Mouse (Mus musculus) WW6 (cell line): Measurements from ENCODE around the gene Abca7.
A peak's percentile ranks its signal among the peaks of the same experiment; 100 is the strongest.
"Not testable (repeated sequence)": the region's sequence is repeated elsewhere in the genome, so short reads cannot be mapped to it uniquely, and the experiment has no call there.

Experiments
- DNase-seq: peaks from one replicate; pipeline ENCODE4 v3.0.0-alpha.2; 2013; ENCODE audit warnings: low read depth, low spot score

Abca7 gene

DNA sequence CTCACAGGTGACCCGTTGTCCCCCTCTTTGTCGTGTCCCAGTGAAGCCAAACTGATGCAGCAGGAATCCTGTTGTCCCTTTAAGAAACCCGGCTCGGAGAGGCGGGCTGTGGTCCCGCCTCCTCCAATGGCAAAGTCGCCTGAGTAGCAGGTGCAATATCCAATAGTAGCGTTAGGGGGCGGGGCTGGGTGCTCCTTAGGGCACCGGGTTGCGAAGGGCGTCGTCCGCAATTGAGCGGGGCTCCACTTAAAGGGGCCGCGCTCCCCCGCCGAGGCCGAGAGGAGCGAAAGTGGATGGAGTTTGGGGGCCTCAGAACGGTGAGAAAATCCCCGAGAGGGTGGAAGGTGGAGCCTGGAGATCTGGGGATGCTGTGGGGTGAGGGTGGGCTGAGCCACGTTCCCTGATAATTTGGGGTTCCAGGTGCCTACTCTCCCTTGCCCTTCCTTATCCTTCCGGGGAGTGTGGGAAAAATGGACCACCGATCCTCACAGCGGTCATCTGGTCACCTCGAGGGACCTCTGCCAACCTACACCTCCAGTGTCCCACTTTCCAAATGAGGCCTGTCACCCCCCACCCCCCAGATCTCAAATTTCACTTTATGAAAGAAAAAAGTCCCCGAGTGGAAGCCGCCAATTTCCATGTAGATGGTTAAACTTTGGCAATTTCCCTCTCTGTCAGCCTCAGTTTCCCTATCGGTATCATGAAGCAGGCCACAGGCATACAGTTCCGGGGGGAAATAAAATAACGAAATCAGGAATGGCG, at the start of gene Abca7:
TSS of gene Abca7 (plus strand) at position 223 of the 762 bp plus-strand sequence.
- DNase-seq, result peak; percentile 83

DNA sequence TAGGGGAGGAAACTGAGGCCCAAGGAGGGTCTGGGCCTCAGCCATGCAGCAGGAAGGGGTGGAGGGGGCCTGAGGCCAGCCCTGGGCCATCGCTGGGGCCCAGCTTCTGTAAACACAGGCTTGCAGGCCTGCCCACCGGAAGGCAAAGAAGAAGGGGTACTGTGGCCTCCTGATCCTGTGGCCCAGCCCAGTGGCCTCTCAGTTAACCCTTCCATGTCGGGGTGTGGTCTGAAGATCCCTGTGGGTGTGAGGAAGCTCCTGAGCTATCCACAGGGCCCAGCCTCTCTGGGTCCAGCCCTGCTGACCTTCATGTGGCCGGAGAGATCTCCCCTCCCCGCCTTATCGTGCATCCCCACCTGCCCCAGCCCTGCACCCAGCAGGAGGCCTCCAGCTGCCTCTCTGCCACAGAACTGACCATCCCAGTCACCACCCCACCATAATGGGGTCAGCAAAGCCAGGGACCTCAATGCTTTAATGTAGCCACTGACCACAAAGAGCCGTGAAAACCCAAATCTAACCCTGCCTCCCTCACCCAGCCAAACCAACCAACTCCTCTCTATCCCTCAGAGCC, 49.5 kb upstream of the Abca7 start:
- no peak for DNase-seq

DNA sequence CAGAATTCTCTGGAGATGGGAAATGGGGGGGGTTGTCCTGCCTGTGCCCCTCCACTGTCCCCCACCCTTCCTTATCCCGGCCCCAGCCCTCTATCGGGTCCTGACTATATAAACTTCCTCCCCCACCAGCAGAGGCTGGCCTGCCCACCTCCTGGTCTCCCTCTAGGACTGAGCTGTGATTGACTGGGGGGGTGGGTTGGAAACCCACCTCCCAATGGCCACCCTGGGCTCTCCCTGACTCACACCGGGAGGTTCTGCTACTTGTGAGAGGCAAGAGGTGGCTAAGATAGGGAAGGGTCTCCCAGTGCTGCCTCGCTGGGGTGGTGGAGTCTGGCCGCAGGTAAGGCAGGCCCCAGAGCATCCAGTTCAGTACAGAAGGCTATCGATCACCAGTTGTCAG, 48.8 kb upstream of the Abca7 start:
- DNase-seq, result no peak

DNA sequence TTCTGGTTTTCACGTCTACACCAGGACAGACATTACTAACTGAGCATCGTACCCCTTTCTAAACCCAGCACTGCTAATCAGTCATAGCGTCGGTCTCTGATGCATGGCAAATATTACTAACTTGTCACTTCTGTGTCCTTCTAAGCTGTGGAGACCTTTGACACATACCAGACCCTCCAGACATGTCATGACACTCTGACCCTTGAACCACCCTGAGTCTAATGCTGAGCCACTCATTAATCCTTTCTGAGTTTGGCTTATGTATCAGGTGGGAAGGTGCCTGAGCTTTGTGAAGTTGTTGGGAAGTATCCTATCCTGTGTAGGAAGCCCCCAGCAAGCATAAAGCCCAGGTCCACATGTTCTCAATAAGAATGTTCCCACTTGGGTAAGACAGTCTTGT, 46.4 kb upstream of the Abca7 start:
- no peak for DNase-seq

DNA sequence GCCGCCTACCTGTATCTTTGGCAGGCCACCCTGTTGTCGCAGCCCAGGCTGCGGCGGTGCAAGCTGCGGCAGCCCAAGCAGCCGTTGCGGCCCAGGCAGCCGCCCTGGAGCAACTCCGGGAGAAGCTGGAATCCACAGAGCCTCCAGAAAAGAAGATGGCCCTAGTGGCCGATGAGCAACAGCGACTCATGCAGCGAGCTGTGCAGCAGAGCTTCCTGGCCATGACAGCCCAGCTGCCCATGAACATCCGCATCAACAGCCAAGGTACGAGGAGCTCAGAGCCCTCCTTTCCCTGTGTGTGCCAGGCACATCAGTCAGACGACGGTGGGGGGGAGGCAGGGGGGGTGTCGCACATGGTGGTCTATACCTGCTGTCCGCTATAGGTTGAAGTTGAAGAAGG, 45.6 kb upstream of the Abca7 start:
- DNase-seq, result no peak

DNA sequence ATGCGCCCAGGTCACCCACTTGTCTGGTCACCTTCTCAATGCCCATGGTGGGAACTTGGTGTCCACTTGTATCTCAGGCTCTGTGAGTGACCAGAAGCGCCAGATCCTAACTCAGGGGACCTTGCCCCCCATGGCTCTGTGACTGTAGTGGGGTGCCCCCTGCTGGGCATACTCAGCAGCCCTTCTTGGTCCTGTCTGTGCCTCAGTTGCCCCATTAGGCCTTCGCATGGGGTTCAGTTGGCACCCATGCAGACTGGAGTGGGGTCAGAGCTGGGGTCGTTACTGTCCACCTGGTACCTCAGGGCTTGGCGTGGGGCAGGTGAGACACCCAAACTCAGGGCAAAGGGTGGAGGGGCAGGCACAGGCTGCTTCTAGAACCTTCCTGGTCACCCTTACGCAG, 42.3 kb upstream of the Abca7 start:
- DNase-seq, result no peak

DNA sequence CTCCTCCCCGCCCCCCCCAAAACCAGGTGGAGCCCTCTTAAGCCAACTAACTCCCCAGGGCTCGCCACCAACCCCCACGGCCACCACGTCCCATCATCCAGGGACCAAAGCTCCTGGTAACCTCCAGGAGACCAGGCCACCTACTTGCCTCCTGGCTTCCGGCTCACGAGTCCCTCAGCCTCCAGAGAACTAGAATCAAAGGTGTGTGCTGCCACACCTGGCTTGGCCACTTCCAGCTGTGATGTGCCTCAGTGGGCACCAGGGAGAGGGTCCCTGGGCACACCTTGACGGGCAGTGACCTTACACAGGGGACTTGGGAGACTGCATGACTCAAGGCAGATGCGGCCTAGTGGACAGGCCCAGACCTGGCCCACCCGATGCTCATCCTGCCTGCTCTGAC, 40.6 kb upstream of the Abca7 start:
- DNase-seq, result no peak

DNA sequence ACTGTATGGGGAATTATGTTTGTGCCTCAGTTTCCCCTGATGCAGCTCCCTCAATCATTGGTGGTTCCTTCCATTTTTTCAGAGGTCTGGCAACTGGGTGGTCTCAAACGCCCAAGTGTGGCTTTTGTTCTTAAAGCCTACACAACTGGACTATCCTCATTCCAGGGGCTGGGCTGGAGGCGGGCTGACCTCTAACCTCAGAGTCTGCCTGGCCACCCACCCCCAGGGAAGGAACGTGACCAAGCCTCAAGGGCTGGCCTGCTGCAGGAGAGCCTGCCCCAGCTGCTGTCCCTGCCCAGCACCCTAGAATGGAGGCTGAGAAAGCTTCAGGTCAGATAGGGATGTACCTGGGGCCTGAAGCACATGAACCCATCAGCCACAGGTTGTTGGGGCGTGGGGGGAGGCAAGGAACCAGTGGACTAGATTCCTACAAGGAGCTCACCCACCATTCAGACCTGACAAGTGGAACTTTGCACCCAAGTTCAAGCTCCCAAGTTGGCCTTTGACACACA, 39.6 kb upstream of the Abca7 start:
- DNase-seq, result no peak

DNA sequence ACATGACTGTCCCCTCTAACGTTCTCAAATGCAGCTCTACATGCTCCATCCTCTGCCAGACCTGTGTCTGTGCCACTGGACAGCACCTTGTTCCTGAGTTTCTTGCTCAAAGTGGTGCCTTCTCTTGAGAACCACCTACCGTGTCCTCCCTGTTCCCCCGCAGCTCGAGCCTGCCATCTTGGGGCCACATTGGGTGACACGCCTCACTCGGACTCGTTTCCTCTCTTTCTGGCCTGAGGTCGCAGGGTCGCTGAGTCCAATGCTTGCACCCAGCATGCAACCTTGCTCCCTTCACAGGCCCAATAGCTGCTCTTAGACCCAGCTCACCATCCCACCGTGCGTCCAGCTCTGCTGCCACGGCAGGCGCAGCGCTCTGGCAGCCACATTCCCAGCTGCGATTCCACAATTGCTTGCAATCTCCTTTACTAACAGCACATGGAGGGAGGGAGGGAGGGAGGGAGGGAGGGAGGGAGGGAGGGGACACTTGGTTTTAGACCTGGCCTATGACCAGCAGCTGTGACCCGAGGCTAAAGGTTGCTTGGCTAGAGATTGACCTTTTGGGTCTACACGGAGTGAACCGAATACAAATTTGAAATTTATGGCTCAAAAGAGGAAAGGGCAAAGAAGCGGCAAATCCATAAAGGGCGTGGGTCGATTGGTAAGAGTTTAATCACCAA, 38.0 kb upstream of the Abca7 start:
- DNase-seq, result peak; percentile 65

GRCm38 (mm10) chr10:79959412-79959811, 36.9 kb upstream of the Abca7 start:
- DNase-seq, result not testable (repeated sequence)

GRCm38 (mm10) chr10:79959847-79960601, 36.3 kb upstream of the Abca7 start, which contains the start of gene Wdr18:
Gene Wdr18, plus strand, starts transcription at chr10:79960152.
- peak; percentile 99 for DNase-seq

DNA sequence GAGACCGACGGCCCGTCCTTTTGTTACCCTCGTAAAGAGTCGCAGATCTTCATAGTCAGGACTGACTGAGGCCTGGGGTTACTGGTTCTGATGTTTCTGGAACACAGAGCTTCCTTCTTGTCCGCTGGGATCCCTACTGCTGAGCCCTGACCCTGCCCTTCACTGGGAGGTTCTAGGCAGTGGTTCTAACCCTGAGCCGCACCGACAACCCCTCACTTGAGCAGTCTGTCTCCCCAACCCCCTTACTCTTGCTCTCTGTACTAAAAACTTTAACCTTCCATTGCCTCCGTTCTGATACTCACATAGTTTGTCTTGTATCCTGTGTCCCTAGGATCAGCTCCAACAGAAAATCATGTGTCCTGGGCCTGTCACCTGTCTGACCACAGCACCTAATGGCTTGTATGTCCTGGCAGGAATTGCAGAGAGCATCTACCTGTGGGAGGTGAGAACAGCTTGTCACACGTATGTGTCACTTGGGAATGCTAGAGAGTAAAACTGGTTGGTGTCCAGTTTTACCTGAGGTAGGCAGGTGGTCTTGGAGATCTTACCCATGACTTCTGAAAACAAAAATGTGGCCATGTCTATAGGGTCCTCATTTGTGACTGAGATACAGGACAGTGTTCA, 35.5 kb upstream of the Abca7 start:
- DNase-seq, result no peak

DNA sequence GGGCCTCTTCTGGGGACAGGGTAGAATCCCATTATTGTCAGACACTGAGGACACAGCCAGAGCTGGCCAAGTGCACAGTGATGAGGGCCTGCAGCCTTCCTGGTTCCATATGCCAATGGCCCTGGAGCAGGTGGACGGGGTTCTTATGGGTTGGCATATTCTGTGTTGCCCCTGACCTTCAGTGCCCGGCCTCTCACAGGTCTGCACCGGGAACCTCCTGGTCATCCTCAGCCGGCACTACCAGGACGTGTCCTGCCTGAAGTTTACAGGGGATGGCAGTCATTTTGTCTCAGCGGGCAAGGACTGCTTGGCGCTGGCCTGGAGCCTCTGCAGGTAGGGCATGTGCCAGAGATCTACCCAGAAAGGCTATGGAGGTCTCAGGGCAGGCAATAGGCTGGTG, 31.6 kb upstream of the Abca7 start:
- DNase-seq, result no peak

DNA sequence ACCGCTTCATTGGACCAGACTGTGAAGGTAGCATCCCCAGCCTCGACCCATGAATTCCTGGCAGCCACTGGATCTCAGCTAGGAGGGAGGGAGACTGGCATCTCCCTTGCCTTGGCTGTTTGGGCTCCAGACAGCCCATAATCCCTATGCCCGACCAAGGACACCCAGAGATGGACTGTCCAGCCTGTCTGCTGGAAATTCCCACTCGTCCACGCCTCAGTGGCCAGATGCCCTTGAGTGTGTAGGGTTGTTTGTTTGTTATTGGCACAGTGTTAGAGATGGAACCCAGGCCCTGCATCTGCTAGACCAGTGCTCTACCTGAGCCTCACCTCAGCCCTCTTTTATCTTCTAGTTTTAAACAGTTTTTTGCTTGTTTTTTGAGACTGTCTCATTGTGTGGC, 31.0 kb upstream of the Abca7 start:
- no peak for DNase-seq

DNA sequence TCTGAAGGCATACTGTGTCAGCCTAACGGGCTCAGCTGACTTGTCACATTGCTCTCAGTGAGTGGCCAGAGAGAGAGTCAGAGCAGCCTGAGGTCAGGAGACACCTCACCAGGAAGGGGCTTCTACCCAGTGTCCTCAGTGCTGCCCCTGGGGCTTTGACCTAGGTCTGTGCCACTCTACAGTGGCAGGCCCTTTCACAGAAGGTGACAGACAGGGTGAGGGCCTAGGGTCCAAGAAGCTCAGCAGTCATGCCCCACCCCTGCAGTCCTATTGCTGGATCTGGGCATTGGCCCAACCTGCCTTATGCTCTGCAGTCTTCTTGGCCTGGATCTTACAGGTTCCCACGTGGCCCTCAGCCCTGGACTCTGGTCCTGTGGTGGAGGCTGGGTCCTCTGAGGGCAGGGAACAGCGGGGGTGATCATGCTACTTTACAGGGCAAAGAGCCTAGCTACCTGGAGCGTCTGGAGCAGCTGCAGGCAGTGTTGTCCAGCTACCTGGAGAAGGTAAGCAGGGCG, 29.4 kb upstream of the Abca7 start:
- no peak for DNase-seq

GRCm38 (mm10) chr10:79968181-79968580, 28.1 kb upstream of the Abca7 start:
- no peak for DNase-seq

GRCm38 (mm10) chr10:79969124-79969568, 27.1 kb upstream of the Abca7 start:
- no peak for DNase-seq

DNA sequence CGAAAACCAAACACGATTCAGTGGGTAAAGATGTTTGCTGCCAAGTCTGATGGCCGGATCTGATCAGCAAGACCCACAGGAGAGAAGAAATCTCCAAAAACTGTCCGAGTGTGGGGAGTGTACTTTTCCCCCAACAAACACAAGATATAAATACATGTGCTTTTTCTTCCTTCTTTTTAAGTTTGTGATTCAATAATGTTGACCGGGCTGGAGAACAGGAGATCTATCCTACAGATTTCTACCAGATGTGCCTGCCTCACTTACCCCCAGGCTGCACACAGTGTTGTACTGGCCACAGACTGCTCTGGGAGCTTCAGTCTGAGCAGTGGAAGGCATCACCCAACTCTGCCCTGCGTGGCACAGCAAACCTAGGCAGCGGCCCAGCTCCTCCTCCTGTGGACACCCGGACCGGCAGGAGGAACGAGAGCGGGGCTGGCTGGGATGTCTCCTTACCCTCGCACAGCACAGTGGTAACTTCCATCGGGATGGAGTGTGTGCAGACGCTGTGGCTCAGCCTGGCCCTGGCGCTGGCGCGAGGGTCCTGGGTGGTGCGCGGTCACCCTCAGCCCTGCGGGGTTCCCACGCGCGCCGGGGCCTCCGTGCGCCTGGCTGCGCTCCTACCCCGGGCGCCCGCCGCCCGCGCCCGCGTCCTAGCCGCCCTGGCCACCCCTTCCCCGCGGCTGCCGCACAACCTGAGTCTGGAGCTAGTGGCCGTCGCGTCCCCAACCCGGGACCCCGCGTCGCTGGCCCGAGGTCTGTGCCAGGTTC, 25.7 kb upstream of the Abca7 start, which contains the start of gene Grin3b:
TSS of gene Grin3b (plus strand) at position 301 of the 768 bp plus-strand sequence.
- no peak for DNase-seq

DNA sequence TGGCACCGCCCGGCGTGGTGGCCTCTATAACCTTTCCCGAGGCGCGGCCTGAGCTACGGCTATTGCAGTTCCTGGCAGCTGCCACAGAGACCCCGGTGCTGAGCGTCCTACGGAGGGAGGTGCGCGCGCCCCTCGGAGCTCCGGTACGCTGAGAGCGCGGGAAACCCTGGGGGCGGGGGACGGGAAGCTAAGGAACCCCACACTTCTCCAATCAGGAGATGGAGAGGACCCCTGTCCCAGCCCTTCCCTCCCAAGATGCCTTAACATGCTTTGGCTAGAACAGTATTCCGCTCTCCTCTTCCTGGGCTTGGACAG, 25.2 kb upstream of the Abca7 start:
- no peak for DNase-seq

DNA sequence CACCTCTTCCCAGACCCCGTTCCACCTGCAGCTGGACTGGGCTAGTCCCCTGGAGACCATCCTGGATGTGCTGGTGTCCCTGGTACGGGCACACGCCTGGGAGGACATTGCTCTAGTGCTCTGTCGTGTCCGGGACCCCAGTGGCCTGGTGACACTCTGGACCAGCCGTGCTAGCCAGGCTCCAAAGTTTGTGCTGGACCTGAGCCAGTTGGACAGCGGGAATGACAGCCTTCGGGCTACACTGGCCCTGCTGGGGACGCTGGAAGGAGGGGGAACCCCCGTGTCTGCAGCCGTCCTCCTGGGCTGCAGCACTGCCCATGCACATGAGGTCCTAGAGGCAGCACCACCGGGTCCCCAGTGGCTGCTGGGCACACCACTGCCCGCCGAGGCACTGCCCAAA, 23.5 kb upstream of the Abca7 start:
- DNase-seq, result no peak
